Mouse (Mus musculus): Measurements from ENCODE around the gene Pla2g4a.
A peak's percentile ranks its signal among the peaks of the same experiment; 100 is the strongest.

Gene Pla2g4a

DNA sequence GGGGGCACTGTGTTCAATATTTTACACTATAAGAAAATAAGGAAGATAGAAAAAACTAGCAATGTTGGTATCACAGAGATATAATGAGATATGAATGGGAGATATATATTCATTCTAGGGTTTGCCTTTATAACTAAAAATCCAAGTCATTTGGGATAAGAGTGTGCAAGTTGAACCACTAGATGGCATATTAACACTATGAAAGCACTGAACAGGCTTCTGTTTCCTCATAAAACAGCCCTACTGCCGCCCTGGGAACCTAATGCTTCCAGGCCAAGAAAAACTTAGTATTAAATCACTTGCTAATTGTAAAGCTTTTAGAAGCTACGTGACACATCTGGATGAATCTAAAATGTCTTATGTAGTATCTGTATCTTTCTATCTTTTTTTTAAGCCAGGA is 128.1 kb downstream of the Pla2g4a start:
- Histone ChIP-seq H3K4me3 (replicated peaks; ENCODE audit: low read length) (no peak overlapping the region), H3K4me1 (replicated peaks; ENCODE audit: low read depth, low read length) (no peaks in the 10 kb centered on the region), H3K27me3 (ENCODE audit: insufficient read depth, low read length) (no peaks in the 10 kb centered on the region), H3K9me3 (ENCODE audit: low read length) (no peaks in the 10 kb centered on the region), H3K36me3 (ENCODE audit: insufficient read depth, low read length) (no peaks in the 10 kb centered on the region)
- TF ChIP-seq NANOG (IDR thresholded peaks at IDR 0.05; ENCODE audit: borderline replicate concordance, low read length) (no peak), CTCF (conservative IDR thresholded peaks at IDR 0.05; ENCODE audit: low read length) (peak; percentile 24; the same call in 1 of the 2 replicates)

DNA sequence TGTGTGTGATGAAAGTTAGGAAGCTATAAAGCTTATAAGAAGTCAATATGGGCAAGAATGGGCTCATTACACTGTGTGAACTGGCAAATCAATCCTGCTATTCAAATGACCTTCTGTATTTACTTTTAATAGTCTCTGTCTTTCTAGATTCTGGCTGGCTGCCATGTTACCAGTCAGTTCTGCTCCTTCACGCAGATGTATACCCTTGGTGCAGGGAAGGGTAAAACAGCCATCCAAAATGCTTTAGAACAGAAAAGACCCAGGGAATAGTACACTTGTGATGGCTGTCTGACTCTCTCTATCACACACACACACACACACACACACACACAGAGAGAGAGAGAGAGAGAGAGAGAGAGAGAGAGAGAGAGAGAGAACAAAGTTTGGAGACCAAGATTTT is 128.6 kb downstream of the Pla2g4a start:
- H3K27me3 ChIP-seq (ENCODE audit: insufficient read depth, low read length): no peaks in the 10 kb centered on the region
- H3K4me1 ChIP-seq (replicated peaks; ENCODE audit: low read depth, low read length): no peaks in the 10 kb centered on the region
- H3K9me3 ChIP-seq (ENCODE audit: low read length): no peaks in the 10 kb centered on the region
- TF ChIP-seq POU5F1 (IDR thresholded peaks at IDR 0.05; ENCODE audit: borderline replicate concordance, low read length) (no peak), NANOG (IDR thresholded peaks at IDR 0.05; ENCODE audit: borderline replicate concordance, low read length) (no peak), CTCF (conservative IDR thresholded peaks at IDR 0.05; ENCODE audit: low read length) (no peak)
- H3K4me3 ChIP-seq (replicated peaks; ENCODE audit: low read length): no peak overlapping the region
- H3K36me3 ChIP-seq (ENCODE audit: insufficient read depth, low read length): no peaks in the 10 kb centered on the region

DNA sequence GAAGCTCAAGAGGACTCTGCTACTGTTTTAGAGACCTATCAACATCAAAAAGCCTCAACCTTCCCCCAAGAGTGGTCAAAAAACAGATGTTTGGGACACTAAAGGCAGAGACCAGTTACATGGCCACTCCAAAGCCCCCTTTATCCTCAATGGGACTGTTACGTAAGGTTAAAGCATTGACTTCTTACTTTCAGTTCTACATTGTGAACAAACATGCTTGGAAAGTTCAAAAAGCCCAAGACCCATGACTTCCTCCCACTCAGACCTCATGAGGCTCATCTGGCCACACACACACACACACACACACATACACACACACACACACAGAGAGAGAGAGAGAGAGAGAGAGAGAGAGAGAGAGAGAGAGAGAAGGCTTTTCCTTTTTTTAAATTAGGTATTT is 130.0 kb downstream of the Pla2g4a start:
- Histone ChIP-seq H3K36me3 (ENCODE audit: insufficient read depth, low read length) (no peaks in the 10 kb centered on the region), H3K9me3 (ENCODE audit: low read length) (0 out of 2 replicates have a peak, but pooled peaks cover under 1% of the 10 kb centered on the region), H3K27me3 (ENCODE audit: insufficient read depth, low read length) (no peaks in the 10 kb centered on the region), H3K4me3 (replicated peaks; ENCODE audit: low read length) (no peak overlapping the region), H3K4me1 (replicated peaks; ENCODE audit: low read depth, low read length) (no peaks in the 10 kb centered on the region)
- no peak for TF ChIP-seq NANOG (IDR thresholded peaks at IDR 0.05; ENCODE audit: borderline replicate concordance, low read length)
- no peak for TF ChIP-seq CTCF (conservative IDR thresholded peaks at IDR 0.05; ENCODE audit: low read length)
- no peak for TF ChIP-seq POU5F1 (IDR thresholded peaks at IDR 0.05; ENCODE audit: borderline replicate concordance, low read length)

DNA sequence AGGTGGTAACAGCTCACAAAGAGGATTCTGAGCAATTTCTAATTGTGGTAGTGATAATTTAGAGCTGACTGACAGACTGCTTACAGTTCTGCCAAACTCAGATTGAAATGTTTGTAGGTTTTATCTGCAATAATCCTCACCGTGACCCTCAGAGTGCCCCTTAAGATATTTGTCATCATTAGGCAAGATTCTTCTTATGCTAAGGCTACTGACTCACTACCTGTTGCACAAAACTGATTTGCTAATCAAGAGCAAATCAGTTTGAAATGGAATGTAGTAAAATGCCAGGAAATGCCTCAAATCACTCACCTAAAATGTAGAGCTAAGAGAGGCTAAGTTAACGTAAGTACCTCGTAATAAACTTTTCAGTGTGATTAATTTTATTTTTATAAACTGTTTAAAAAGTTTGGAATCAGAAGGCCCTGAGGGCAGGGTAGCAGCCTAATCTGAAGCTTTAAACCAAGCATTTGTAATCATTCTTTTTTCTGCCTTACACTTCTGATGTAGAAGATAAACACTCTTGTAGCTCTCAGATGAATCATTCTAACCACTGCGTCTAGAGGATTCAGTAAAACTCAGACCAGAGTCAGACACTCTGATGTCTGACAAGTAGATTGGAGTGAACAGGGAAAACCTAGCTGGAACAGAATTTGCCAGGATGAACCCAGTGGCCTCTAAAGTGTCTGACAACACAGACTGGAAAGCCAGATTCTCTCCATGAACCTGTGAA is 147.3 kb downstream of the Pla2g4a start:
- Histone ChIP-seq H3K4me3 (replicated peaks; ENCODE audit: low read length) (no peak overlapping the region), H3K27me3 (ENCODE audit: insufficient read depth, low read length) (no peaks in the 10 kb centered on the region; the same call in 1 of the 2 replicates), H3K4me1 (replicated peaks; ENCODE audit: low read depth, low read length) (no peaks in the 10 kb centered on the region), H3K36me3 (ENCODE audit: insufficient read depth, low read length) (no peaks in the 10 kb centered on the region), H3K9me3 (ENCODE audit: low read length) (no peaks in the 10 kb centered on the region)
- no peak for TF ChIP-seq POU5F1 (IDR thresholded peaks at IDR 0.05; ENCODE audit: borderline replicate concordance, low read length)
- no peak for TF ChIP-seq CTCF (conservative IDR thresholded peaks at IDR 0.05; ENCODE audit: low read length)

DNA sequence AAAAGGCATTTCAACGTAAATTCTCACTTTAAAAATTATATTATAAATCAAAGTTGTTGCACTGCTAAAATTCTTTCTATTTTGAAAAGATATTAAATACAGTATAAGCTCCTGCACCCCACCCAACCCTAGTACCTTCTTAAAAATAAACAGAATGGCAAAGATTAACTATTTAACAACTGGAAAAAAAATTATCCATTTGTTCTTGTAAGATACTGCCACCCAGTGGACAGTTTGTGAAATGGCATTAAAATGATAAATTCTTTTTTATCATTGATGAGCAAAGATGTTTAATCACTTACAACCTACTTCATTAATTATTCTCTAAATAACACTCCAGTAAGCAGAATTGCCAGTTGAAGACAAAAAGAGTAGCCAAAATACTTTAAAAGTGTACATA is 151.6 kb downstream of the Pla2g4a start:
- Histone ChIP-seq H3K4me3 (replicated peaks; ENCODE audit: low read length) (no peak overlapping the region), H3K27me3 (ENCODE audit: insufficient read depth, low read length) (no peaks in the 10 kb centered on the region; the same call in 1 of the 2 replicates), H3K4me1 (replicated peaks; ENCODE audit: low read depth, low read length) (no peaks in the 10 kb centered on the region), H3K36me3 (ENCODE audit: insufficient read depth, low read length) (no peaks in the 10 kb centered on the region), H3K9me3 (ENCODE audit: low read length) (no peaks in the 10 kb centered on the region)
- TF ChIP-seq POU5F1 (IDR thresholded peaks at IDR 0.05; ENCODE audit: borderline replicate concordance, low read length): no peak
- no peak for TF ChIP-seq NANOG (IDR thresholded peaks at IDR 0.05; ENCODE audit: borderline replicate concordance, low read length)
- peak; percentile 63 for TF ChIP-seq CTCF (conservative IDR thresholded peaks at IDR 0.05; ENCODE audit: low read length)

Data from E14TG2a.4 (cell line).